Mouse (Mus musculus) hindbrain, embryonic 10.5 days (tissue): Measurements from ENCODE around the gene Ptgds. TPM values are rescaled to one million over a fixed set of nuclear protein-coding genes. Genes with fewer than 3 reads are reported as not detected.

Experiments
- DNase-seq: peaks from one replicate; pipeline ENCODE4 v3.0.0-alpha.2; 2017; ENCODE audit warnings: low spot score
- H3K27ac ChIP-seq: fragments of 300-500 bp; sonication (generic); 2 replicates; pipeline ENCODE4 v1.5.1; 2016; ENCODE audit warnings: mild to moderate bottlenecking, moderate library complexity
- H3K27me3 ChIP-seq: fragments of 300-500 bp; sonication (generic); 2 replicates; pipeline ENCODE4 v1.6.1; 2016; ENCODE audit warnings: mild to moderate bottlenecking; ENCODE audit not compliant: poor library complexity, insufficient read depth, severe bottlenecking
- H3K36me3 ChIP-seq: fragments of 300-500 bp; sonication (generic); 2 replicates; pipeline ENCODE4 v1.6.1; 2016; ENCODE audit warnings: mild to moderate bottlenecking, moderate library complexity
- H3K4me1 ChIP-seq: fragments of 300-500 bp; sonication (generic); replicated peaks from 2 replicates; pipeline ENCODE4 v1.6.1; 2016; ENCODE audit warnings: mild to moderate bottlenecking
- H3K4me3 ChIP-seq: fragments of 300-500 bp; sonication (generic); 2 replicates; pipeline ENCODE4 v1.5.1; 2016; ENCODE audit warnings: mild to moderate bottlenecking, moderate library complexity
- H3K9me3 ChIP-seq: fragments of 300-500 bp; sonication (generic); 2 replicates; pipeline ENCODE4 v1.6.1; 2016; ENCODE audit warnings: mild to moderate bottlenecking, moderate library complexity
- WGBS: fragments of 180-500 bp; shearing (Covaris S2); methylation state at CpG from one replicate; pipeline ENCODE4 v1.1.7; 2016; 5-methylcytosine and 5-hydroxymethylcytosine counted together
- polyA plus RNA-seq: library from polyadenylated mRNA; unstranded; fragments of >200 nt; fragmentation: Nextera tagmentation; extraction: Ambion mirVana; gene quantifications from 2 replicates; pipeline ENCODE4 v1.2.1, GENCODE M21; 2016

Ptgds gene
- polyA plus RNA-seq, 1 experiment from 2014 or later, result 1.7 TPM

DNA sequence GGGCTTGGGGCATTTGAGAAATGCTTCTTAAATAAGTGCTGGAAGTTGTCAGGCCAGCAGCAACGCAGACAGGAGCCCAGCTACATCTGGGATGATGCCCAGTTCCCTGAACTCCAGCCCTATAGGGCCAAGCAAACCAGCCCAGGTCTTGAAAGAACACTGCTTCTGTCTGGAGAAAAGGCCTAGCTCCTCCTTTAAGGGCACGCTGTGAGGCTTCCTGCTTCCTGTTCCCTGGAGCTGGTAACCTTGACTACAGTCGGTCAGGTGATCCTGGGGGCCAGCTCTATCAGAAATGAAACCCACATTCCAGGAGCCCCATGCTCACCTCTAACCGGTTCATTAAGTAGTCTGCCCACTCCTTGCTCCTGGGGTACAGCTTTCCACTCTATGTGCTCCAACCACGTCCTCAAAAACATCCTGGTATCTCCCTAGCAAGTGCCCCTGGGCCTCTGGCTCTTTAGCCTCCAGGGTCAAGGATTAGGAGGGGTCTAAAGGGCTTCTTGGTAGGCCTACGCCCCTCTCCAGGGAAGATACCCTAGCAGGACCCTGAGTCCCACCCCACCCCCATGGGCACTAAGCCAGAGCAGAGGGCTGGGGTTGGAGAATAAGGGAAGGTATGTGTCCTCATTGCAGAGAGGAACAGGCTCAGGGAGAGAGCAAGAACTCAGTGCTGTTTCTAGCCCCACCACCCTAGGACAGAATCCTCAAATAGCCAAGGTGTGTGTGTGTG, 28.2 kb upstream of the Ptgds start:
- DNase-seq, result no peak
- H3K27me3 ChIP-seq, result no peaks in the 10 kb centered on the region
- peaks cover 8% of the 10 kb centered on the region; the same call in 1 of the 2 replicates for H3K36me3 ChIP-seq
- no peak overlapping the region for H3K4me3 ChIP-seq
- H3K4me1 ChIP-seq, result peaks cover 36% of the 10 kb centered on the region
- no peak overlapping the region for H3K27ac ChIP-seq
- no peaks in the 10 kb centered on the region for H3K9me3 ChIP-seq
- 57% methylated on average over 6 of the region's 6 CpGs for WGBS

DNA sequence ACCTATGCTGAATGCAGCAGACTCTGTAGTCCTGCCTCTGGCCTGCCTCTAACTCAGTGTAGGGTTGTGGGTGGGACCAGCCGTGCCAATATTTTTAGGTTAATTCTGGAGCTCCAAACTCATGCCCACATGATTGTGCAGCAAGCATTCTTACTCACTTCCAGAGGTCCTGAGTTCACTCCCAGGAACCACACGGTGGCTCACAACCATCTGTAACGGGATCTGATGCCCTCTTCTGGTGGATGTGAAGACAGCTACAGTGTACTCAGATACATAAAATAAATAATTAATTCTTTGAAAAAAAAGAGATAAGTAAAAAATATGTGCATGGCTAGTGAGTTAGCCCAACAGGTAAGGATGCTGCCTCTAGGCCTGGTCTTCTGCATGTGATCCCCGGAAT, 26.6 kb upstream of the Ptgds start:
- peaks cover 25% of the 10 kb centered on the region for H3K4me1 ChIP-seq
- peak; percentile 24 for DNase-seq
- no peak overlapping the region for H3K4me3 ChIP-seq
- WGBS, result 41% methylated on average over 4 of the region's 4 CpGs
- no peak overlapping the region for H3K27ac ChIP-seq
- no peaks in the 10 kb centered on the region for H3K27me3 ChIP-seq
- no peaks in the 10 kb centered on the region for H3K36me3 ChIP-seq
- no peaks in the 10 kb centered on the region for H3K9me3 ChIP-seq

DNA sequence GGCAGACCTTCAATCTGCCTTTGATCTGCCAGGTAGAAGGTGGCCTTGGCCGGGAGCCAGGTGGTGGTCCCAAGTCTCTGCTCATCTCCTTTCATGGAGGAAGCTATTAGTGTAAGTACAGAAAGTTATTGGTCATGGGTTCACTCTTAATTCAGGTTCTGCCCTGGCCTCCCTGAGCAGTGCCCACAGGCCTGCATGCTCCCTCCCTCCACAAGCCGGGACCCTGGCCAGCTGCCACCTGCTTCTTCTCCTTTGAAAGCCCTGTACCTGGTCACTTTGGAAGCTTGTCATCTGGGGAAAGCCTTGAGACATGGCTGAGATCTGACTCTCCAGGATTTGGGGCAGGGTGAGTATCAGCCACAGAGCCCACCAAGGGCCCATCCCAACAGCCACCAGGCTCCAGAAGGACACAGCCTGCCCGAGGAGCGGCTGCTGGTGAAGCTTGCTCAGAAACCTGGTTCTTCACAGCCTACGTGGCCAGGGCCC, 23.7 kb upstream of the Ptgds start, which contains the start of gene Lcn12:
TSS of gene Lcn12 (minus strand) at position 436 of the 486 bp plus-strand sequence.
- DNase-seq, result no peak
- no peaks in the 10 kb centered on the region for H3K9me3 ChIP-seq
- 89% methylated on average over 5 of the region's 5 CpGs for WGBS
- no peak within 1 kb of the TSS for H3K4me3 ChIP-seq
- H3K27ac ChIP-seq, result no peak within 1 kb of the TSS
- H3K36me3 ChIP-seq, result no peaks in the 10 kb centered on the region
- no peaks in the 10 kb centered on the region for H3K27me3 ChIP-seq
- H3K4me1 ChIP-seq, result peaks cover 6% of the 10 kb centered on the region; the same call in 1 of the 2 replicates

DNA sequence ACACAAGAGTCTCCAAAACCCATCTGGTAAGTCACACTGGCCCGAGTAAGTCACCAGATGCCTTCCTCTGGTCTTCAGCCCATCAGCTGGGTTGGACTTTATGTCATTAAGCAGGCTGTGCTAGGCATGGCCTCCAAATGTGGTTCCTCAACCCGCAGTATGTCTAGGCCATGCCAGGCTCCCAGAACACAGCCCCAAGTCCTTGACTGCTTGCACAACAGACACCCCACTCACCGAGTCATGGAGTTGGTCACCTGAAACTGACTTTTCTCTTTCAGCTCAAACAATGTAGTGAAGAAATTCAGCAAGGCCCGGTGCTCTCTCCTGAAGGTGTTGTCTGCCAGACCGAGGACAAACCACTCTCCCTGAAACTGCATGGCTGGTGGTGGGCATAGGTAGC, 23.1 kb upstream of the Ptgds start:
- WGBS, result 84% methylated on average over 5 of the region's 5 CpGs
- no peak for DNase-seq
- no peak overlapping the region for H3K4me3 ChIP-seq
- H3K27me3 ChIP-seq, result no peaks in the 10 kb centered on the region
- 0 out of 2 replicates have a peak, but pooled peaks cover 2% of the 10 kb centered on the region for H3K4me1 ChIP-seq
- no peak overlapping the region for H3K27ac ChIP-seq
- no peaks in the 10 kb centered on the region for H3K9me3 ChIP-seq
- H3K36me3 ChIP-seq, result no peaks in the 10 kb centered on the region

DNA sequence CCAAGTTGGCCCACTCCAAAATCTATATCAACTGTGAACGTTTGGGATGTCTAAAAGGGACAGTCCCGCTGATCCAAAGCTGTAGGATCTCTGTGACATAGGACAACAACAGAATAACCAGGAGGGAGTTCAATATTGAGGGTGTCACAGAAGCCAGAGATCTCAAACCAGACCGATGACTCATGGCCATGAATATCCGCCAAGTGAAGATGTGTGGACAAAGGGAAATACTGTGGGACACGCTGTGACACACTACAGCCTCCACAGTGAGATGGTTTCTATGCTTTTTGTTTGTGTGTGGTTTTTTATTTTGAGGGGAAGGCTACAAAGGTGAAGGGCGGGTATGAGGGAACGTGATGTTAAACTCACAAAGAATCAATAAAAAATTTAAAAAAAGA, 18.8 kb upstream of the Ptgds start:
- DNase-seq, result no peak
- no peaks in the 10 kb centered on the region for H3K9me3 ChIP-seq
- WGBS, result 82% methylated on average over 7 of the region's 7 CpGs
- H3K27ac ChIP-seq, result no peak overlapping the region
- H3K4me1 ChIP-seq, result peaks cover 7% of the 10 kb centered on the region; the same call in 1 of the 2 replicates
- no peaks in the 10 kb centered on the region for H3K27me3 ChIP-seq
- H3K4me3 ChIP-seq, result no peak overlapping the region
- no peaks in the 10 kb centered on the region for H3K36me3 ChIP-seq

DNA sequence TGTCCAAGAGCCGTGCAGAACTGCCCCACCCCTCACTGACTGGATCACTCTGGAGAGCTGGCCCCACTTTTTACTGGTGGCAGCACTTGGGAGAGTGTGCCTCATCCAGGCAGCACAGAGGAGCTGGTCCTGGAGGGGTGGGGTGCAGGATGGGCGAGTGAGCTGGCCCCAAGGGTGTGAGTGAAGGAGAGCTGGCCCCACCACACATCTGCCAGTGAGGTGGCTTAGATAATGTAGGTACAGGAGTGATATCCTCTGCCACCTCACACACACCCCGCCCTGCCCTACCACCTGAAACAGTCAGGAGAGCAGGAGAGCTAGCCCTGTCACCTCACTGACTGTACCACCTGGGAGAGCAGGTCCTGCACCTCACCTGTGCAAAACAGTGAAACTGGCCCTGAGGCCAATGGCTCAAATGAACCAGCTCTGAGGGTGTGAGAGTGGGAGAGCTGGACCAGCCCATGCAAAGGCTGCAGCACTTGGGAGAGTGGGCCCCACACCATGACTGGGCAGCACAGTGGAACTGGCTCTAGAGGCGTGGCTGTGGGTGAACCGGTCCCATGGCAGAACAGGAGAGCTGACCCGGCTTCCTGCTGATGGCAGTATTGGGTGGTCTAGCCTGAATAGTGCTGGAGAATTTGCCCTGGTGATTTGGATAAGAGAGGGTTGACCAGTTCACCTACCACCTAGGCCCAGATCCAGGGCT, 18.3 kb upstream of the Ptgds start:
- Histone ChIP-seq H3K27me3 (no peaks in the 10 kb centered on the region), H3K4me3 (no peak overlapping the region), H3K4me1 (peaks cover 7% of the 10 kb centered on the region; the same call in 1 of the 2 replicates), H3K36me3 (no peaks in the 10 kb centered on the region), H3K27ac (no peak overlapping the region), H3K9me3 (no peaks in the 10 kb centered on the region)
- 77% methylated on average over 6 of the region's 6 CpGs for WGBS
- no peak for DNase-seq

DNA sequence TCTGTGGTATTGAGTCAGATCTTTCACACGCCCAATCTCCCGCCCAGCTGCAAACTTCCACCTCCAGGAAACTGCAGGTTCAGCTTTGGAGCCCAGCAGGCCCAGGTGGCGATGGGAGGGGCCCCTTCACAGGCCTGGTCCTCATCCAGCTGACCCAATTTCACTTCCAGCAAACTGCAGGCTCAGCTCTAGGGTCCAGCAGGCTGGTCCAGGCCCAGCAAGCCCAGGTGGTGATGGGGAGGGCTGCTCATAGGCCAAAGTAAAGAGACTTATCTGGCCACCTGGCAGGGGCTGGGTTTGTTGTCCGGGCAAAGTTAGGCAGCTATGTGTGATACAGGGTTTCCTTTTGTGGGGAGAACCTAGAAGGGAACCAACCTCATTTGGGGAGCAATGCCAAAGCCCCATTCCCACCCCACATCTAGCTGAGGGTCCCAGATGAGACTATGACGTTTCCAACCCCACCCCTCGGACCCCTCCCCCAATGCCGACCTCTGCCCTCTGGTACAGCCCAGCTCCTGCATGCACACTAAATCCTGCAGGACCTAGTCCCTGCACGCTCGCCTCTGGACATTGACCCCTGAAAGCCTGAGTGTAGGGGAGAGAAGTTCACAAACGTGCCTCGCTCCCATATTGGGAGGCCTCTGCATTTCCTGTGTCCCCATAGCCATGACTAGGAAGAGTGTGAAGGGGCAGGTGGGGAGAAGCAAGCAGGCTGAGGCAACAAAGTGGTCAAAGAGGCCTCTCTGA, 15.2 kb upstream of the Ptgds start:
- no peak overlapping the region for H3K27ac ChIP-seq
- no peaks in the 10 kb centered on the region for H3K9me3 ChIP-seq
- WGBS, result 68% methylated on average over 11 of the region's 11 CpGs
- no peaks in the 10 kb centered on the region for H3K36me3 ChIP-seq
- no peak for DNase-seq
- H3K27me3 ChIP-seq, result no peaks in the 10 kb centered on the region
- H3K4me3 ChIP-seq, result no peak overlapping the region
- H3K4me1 ChIP-seq, result peaks cover 7% of the 10 kb centered on the region; the same call in 1 of the 2 replicates

DNA sequence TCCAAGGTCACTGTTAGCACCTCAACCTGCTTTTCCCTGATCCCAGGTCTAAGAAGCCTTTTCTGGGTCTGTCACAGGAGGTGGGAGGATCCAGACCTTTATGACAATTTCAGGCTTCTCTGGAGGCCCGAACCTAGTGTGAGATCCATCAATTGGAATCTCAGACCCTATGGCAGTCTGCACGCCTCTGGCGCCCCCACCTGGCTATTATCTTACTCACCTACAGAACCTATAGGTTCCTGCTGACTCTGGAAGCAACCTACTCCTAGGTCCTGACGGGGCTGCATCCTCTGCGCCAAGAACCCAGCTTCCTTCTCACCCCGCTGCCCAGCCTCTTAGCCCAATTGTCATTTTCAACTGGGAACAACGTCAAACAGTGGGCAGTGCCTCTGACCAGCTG, 13.1 kb upstream of the Ptgds start:
- DNase-seq, result peak; percentile 40
- WGBS, result 31% methylated on average over 7 of the region's 7 CpGs
- H3K36me3 ChIP-seq, result no peaks in the 10 kb centered on the region
- H3K9me3 ChIP-seq, result no peaks in the 10 kb centered on the region
- H3K27ac ChIP-seq, result no peak overlapping the region
- H3K27me3 ChIP-seq, result 0 out of 2 replicates have a peak, but pooled peaks cover 3% of the 10 kb centered on the region
- H3K4me1 ChIP-seq, result peaks cover 7% of the 10 kb centered on the region; the same call in 1 of the 2 replicates
- no peak overlapping the region for H3K4me3 ChIP-seq

DNA sequence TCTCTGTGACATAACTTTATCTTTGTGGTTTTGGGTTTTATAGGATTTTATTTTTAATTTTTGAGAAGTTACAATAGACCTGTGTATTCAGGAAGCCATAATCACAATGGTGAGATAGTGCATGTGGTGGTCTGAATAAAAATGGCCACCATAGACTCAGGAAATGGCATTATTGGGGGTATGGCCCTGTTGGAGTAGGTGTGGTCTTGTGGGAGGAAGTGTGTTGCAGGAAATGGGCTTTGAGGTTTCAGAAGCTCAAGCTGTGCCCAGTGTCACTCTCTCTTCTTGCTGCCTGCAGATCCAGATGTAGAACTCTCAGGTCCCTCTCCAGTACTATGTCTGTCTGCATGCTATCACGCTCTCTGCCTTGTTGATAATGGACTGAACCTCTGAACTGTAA, 10.7 kb upstream of the Ptgds start:
- Histone ChIP-seq H3K27ac (no peak overlapping the region), H3K9me3 (no peaks in the 10 kb centered on the region), H3K4me3 (no peak overlapping the region), H3K27me3 (0 out of 2 replicates have a peak, but pooled peaks cover 3% of the 10 kb centered on the region), H3K4me1 (peaks cover 7% of the 10 kb centered on the region; the same call in 1 of the 2 replicates), H3K36me3 (no peaks in the 10 kb centered on the region)
- 89% methylated on average over 1 of the region's 1 CpGs for WGBS
- DNase-seq, result no peak

DNA sequence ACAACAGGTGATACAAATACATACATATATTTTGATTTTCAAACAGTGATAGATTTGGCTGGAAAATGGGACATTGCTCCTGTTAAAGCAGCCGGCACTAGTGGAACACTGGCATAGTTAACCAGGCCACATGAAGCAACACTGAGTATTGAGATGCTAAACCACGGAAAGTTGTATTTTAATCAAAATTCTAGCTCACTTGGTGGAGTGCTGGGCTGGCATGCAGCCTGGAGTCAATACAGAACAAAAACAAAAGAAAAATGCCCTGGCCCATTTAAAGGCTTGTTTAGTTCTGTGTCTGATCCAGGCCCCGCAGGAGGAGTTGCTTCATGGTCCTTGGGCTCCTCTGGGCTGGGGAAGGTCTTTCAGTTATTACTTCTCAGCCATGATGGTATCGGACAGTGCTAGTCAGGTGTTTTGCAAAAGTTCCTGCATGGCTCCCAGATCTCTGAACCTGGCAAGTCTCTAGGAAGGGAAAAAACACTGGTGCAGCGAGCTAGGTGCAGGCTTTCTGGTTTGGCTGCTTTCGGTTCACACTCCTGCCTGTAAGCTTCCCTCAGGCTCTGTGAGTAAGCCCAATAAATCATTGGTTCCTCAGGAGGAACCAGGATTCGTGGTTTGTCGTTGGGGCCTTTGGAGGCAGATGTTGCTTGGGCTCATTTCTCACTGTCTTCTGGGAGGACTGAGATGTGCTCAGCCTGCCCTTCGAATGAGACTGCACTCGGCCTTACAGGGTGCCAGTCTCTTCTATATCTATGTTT, 9.9 kb upstream of the Ptgds start:
- 0 out of 2 replicates have a peak, but pooled peaks cover 3% of the 10 kb centered on the region for H3K27me3 ChIP-seq
- DNase-seq, result no peak
- no peaks in the 10 kb centered on the region for H3K36me3 ChIP-seq
- no peaks in the 10 kb centered on the region for H3K4me1 ChIP-seq
- no peak overlapping the region for H3K27ac ChIP-seq
- no peaks in the 10 kb centered on the region for H3K9me3 ChIP-seq
- H3K4me3 ChIP-seq, result no peak overlapping the region
- WGBS, result 81% methylated on average over 10 of the region's 10 CpGs

DNA sequence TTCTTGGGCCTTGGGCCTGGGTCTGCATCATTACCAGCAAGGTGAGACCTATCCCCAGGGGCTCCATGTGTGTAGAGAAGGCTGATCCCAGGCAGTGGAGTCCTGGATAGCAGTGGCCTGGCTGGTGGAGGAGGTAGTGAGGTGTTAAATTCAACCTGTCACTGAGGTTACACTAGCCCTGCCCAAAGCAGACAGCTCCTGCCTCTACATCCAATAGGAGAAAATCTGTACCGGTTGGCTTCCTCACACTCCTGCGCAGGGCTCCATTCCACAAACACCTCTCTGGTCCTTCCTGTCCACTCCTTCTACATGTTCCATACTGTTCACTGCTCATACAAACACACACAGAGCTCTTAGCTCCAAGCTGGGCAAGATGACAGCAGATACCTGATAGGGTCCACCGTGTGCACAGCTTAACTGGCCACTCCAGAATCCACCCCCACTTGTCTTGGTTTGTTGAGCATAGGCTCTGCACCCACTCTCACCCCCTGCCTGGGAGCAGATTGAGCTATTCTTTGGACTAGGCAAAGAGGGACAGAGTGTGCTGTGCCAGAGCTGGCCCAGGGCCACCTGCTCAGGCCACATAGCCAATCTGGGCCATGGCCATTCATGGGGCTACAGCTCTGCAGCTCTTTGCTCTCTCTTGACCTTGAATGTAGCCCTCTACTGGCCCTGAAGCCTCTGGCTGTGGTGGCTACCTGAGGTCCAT, 8.3 kb upstream of the Ptgds start:
- Histone ChIP-seq H3K36me3 (no peaks in the 10 kb centered on the region), H3K4me1 (no peaks in the 10 kb centered on the region), H3K9me3 (no peaks in the 10 kb centered on the region), H3K27ac (no peak overlapping the region), H3K4me3 (no peak overlapping the region), H3K27me3 (0 out of 2 replicates have a peak, but pooled peaks cover 3% of the 10 kb centered on the region)
- DNase-seq, result no peak
- WGBS, result 88% methylated on average over 3 of the region's 3 CpGs
